Mouse (Mus musculus): ENCODE measurements around the gene Fndc8. TPM values are rescaled to one million over a fixed set of nuclear protein-coding genes. Genes with fewer than 3 reads are reported as not detected.

The Fndc8 gene
- polyA plus RNA-seq, 1 experiment from 2014 or later, result 0.27 TPM

Other genes with a start within 250 kb of the Fndc8 start
- 0.42 and 0.50 TPM in 2 replicates for gene Cct6b, start 127.8 kb upstream of the Fndc8 start, polyA plus RNA-seq (2016; fragmentation: Nextera tagmentation; extraction: Ambion mirVana)
- 34.8 and 36.0 TPM in 2 replicates for gene Zfp830, start 127.8 kb upstream of the Fndc8 start, polyA plus RNA-seq (2016; fragmentation: Nextera tagmentation; extraction: Ambion mirVana)
- 46.1 and 52.8 TPM in 2 replicates for gene Lig3, start 111.0 kb upstream of the Fndc8 start, polyA plus RNA-seq (2016; fragmentation: Nextera tagmentation; extraction: Ambion mirVana)
- gene Rffl, start 20.9 kb upstream of the Fndc8 start, polyA plus RNA-seq (2016; fragmentation: Nextera tagmentation; extraction: Ambion mirVana), result 7.9 and 8.9 TPM in 2 replicates
- gene Rad51d, start 1.5 kb upstream of the Fndc8 start, polyA plus RNA-seq (2016; fragmentation: Nextera tagmentation; extraction: Ambion mirVana), result 12.8 and 14.1 TPM in 2 replicates
- 33.8 and 33.9 TPM in 2 replicates for gene Nle1, start 16.3 kb downstream of the Fndc8 start, polyA plus RNA-seq (2016; fragmentation: Nextera tagmentation; extraction: Ambion mirVana)
- gene Unc45b, start 18.4 kb downstream of the Fndc8 start, polyA plus RNA-seq (2016; fragmentation: Nextera tagmentation; extraction: Ambion mirVana), result 0.89 and 0.93 TPM in 2 replicates
- 0.80 and 0.83 TPM in 2 replicates for gene Slfn5, start 59.2 kb downstream of the Fndc8 start, polyA plus RNA-seq (2016; fragmentation: Nextera tagmentation; extraction: Ambion mirVana)
- gene Slfn9, start 99.7 kb downstream of the Fndc8 start, polyA plus RNA-seq (2016; fragmentation: Nextera tagmentation; extraction: Ambion mirVana), result 9.3 and 10.6 TPM in 2 replicates
- 0.25 and 0.46 TPM in 2 replicates for gene Slfn8, start 128.7 kb downstream of the Fndc8 start, polyA plus RNA-seq (2016; fragmentation: Nextera tagmentation; extraction: Ambion mirVana)
- 1.4 and 1.6 TPM in 2 replicates for gene Slfn2, start 173.0 kb downstream of the Fndc8 start, polyA plus RNA-seq (2016; fragmentation: Nextera tagmentation; extraction: Ambion mirVana)
- gene Slfn1, start 224.7 kb downstream of the Fndc8 start, polyA plus RNA-seq (2016; fragmentation: Nextera tagmentation; extraction: Ambion mirVana), result not detected in 2 replicates

Data from midbrain, embryonic 12.5 days (tissue).